Mouse (Mus musculus): ENCODE measurements around the gene Cdh1. TPM values are rescaled to one million over a fixed set of nuclear protein-coding genes. Genes with fewer than 3 reads are reported as not detected.

The Cdh1 gene
- polyA plus RNA-seq, 1 experiment from 2014 or later: 74.0 TPM

DNA sequence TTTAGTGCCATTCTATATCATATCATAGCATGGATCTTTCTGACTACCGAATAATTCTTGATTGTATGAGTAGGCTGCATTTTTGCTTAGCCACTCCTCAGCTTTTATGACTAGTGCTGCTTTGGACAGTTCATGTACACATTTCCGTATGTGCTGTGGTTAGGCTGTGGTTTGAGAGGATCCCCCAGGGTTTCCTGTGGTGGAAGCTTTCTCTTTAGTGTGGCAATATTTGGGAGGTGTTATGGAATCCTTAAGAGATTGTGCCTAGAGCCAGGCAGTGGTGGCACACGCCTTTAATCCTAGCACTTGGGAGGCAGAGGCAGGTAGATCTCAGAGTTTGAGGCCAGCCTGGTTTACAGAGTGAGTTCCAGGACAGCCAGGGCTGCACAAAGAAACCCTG lies 98.2 kb downstream of the Cdh1 start:
- DNase-seq (ENCODE audit: low spot score) (no peak), ATAC-seq (replicated peaks; ENCODE audit: low FRiP score, low read depth) (no peak)
- Histone ChIP-seq H3K4me1 (replicated peaks; ENCODE audit: insufficient read depth, low read length) (no peaks in the 10 kb centered on the region), H3K27me3 (ENCODE audit: insufficient read depth, low read length) (no peaks in the 10 kb centered on the region), H3K36me3 (ENCODE audit: insufficient read depth, low read length) (peaks cover 35% of the 10 kb centered on the region), H3K9ac (ENCODE audit: low read depth, low read length) (no peak overlapping the region), H3K4me2 (ENCODE audit: low read length) (no peak overlapping the region), H3K27ac (no peak overlapping the region), H3K4me3 (replicated peaks; ENCODE audit: low read depth, low read length) (no peak overlapping the region), H3K9me3 (replicated peaks; ENCODE audit: low read length) (no peaks in the 10 kb centered on the region)
- no peak for TF ChIP-seq CTCF (IDR thresholded peaks at IDR 0.05; ENCODE audit: low read depth)
- WGBS: 91% methylated on average over 3 of the region's 3 CpGs

DNA sequence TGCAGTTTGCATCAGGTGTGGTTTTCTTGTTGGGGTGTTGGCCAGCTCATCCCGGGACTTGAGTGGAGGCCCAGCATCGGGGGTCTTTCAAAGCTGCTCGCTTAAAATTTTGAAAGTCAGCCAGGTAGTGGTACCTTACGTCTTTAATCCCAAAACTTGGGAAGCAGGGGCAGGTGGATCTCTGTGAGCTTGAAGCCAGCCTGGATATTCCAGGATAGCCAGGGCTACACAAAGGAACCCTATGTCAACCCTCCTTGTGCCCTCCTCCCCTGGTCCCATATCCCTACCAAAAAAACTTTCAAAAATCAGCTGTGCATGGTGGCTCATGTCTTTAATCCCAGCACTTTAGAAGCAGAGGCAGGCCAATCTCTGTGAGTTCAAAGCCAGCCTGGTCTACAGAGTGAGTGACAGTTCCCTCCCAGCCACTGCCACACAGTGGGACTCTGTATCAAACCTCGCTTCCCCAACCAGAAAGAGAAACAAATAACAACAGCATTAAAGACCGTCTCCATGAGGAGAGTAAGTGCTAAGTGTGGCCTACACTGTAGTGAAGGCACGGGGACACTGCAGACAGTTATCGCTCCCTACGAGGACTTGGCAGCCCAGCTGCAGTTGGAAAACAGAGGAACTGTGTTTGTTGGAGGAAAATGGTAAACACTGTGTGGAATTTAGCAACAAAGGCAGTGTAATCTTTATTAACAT lies 101.2 kb downstream of the Cdh1 start:
- no peak overlapping the region for H3K4me2 ChIP-seq (ENCODE audit: low read length)
- no peaks in the 10 kb centered on the region for H3K9me3 ChIP-seq (replicated peaks; ENCODE audit: low read length)
- whole genome bisulfite sequencing: 74% methylated on average over 9 of the region's 9 CpGs
- H3K36me3 ChIP-seq (ENCODE audit: insufficient read depth, low read length): peaks cover 16% of the 10 kb centered on the region
- ATAC-seq (replicated peaks; ENCODE audit: low FRiP score, low read depth) (no peak), DNase-seq (ENCODE audit: low spot score) (no peak)
- TF ChIP-seq CTCF (IDR thresholded peaks at IDR 0.05; ENCODE audit: low read depth): no peak
- H3K27ac ChIP-seq: peak overlapping the region; percentile 87
- no peaks in the 10 kb centered on the region for H3K27me3 ChIP-seq (ENCODE audit: insufficient read depth, low read length)
- no peaks in the 10 kb centered on the region for H3K4me1 ChIP-seq (replicated peaks; ENCODE audit: insufficient read depth, low read length)
- H3K4me3 ChIP-seq (replicated peaks; ENCODE audit: low read depth, low read length): no peak overlapping the region
- no peak overlapping the region for H3K9ac ChIP-seq (ENCODE audit: low read depth, low read length)

DNA sequence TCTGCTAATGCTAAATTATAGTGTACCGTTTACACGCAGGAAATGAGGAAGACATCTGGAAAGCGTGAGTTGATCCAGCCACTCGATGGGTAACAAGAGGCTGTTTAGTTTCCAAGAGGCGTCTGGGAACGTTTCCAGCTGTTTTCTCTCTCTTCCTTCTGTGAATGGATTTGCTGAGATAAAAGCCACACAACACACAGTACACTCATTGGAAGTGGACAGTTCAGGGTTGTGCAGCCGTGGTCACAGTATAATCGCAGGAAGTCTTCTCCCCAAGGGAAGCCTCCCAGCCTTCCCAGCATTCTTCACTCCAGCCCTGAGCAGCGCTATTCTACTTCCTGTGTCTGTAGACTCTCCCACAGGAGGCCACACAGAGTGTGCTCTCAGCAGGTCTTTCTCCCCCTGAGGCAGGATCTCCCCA lies 101.8 kb downstream of the Cdh1 start:
- DNase-seq (ENCODE audit: low spot score) (peak; percentile 89), ATAC-seq (replicated peaks; ENCODE audit: low FRiP score, low read depth) (peak; percentile 82)
- Histone ChIP-seq H3K27me3 (ENCODE audit: insufficient read depth, low read length) (no peaks in the 10 kb centered on the region), H3K4me3 (replicated peaks; ENCODE audit: low read depth, low read length) (no peak overlapping the region), H3K27ac (peak overlapping the region; percentile 87), H3K4me1 (replicated peaks; ENCODE audit: insufficient read depth, low read length) (no peaks in the 10 kb centered on the region), H3K4me2 (ENCODE audit: low read length) (no peak overlapping the region), H3K36me3 (ENCODE audit: insufficient read depth, low read length) (peaks cover 16% of the 10 kb centered on the region), H3K9me3 (replicated peaks; ENCODE audit: low read length) (no peaks in the 10 kb centered on the region), H3K9ac (ENCODE audit: low read depth, low read length) (no peak overlapping the region)
- TF ChIP-seq CTCF (IDR thresholded peaks at IDR 0.05; ENCODE audit: low read depth): no peak
- 43% methylated on average over 9 of the region's 9 CpGs for WGBS

DNA sequence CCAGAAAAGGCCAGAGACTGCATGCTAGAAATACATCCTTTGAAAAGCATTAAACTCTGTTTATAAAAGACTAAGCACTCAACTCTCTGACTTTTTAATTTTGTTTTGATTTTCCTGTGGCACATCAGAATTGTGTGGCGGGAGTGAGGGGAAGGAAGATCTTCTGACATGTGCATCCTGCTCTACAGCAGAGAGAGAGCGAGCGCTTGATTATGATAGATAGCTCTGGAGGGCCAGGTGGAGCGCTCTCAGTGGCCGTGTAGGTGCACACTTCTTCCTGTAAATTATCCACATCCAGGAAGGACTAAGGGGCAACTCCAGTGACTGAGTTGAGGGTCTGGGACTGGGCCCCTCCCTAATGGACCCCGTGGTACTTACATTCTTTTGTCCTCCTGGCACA lies 103.0 kb downstream of the Cdh1 start:
- WGBS: 64% methylated on average over 6 of the region's 6 CpGs
- ATAC-seq (replicated peaks; ENCODE audit: low FRiP score, low read depth): no peak
- no peak for DNase-seq (ENCODE audit: low spot score)
- no peak overlapping the region for H3K4me2 ChIP-seq (ENCODE audit: low read length)
- no peak overlapping the region for H3K9ac ChIP-seq (ENCODE audit: low read depth, low read length)
- H3K9me3 ChIP-seq (replicated peaks; ENCODE audit: low read length): no peaks in the 10 kb centered on the region
- H3K4me3 ChIP-seq (replicated peaks; ENCODE audit: low read depth, low read length): no peak overlapping the region
- no peak for TF ChIP-seq CTCF (IDR thresholded peaks at IDR 0.05; ENCODE audit: low read depth)
- H3K4me1 ChIP-seq (replicated peaks; ENCODE audit: insufficient read depth, low read length): no peaks in the 10 kb centered on the region
- peaks cover 5% of the 10 kb centered on the region; the same call in 1 of the 2 replicates for H3K36me3 ChIP-seq (ENCODE audit: insufficient read depth, low read length)
- peak overlapping the region; percentile 87; the same call in 1 of the 2 replicates for H3K27ac ChIP-seq
- H3K27me3 ChIP-seq (ENCODE audit: insufficient read depth, low read length): no peaks in the 10 kb centered on the region

DNA sequence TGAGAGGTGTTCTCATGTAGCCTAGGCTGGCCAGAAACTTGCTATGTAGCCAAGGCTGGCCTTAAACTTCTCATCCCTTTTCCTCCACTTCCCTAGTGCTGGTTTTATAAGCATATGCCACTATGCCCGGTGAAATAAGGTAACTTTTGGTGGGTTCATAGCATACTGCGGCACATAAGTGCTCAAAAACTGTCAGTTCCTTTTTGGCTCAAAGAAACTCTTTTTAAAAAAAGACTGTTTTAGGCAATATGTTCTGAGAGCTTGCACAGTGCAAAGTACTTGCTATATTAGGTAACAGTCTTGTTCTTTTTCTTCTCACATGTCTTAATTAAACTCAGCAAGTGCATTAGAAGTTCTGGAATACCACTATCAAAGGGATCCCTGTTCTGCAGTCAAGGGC lies 106.9 kb downstream of the Cdh1 start:
- no peak overlapping the region for H3K27ac ChIP-seq
- H3K4me2 ChIP-seq (ENCODE audit: low read length): no peak overlapping the region
- H3K36me3 ChIP-seq (ENCODE audit: insufficient read depth, low read length): no peaks in the 10 kb centered on the region
- WGBS: 91% methylated on average over 2 of the region's 2 CpGs
- no peaks in the 10 kb centered on the region for H3K9me3 ChIP-seq (replicated peaks; ENCODE audit: low read length)
- TF ChIP-seq CTCF (IDR thresholded peaks at IDR 0.05; ENCODE audit: low read depth): no peak
- no peak overlapping the region for H3K4me3 ChIP-seq (replicated peaks; ENCODE audit: low read depth, low read length)
- H3K9ac ChIP-seq (ENCODE audit: low read depth, low read length): no peak overlapping the region
- no peak for DNase-seq (ENCODE audit: low spot score)
- ATAC-seq (replicated peaks; ENCODE audit: low FRiP score, low read depth): no peak
- no peaks in the 10 kb centered on the region for H3K27me3 ChIP-seq (ENCODE audit: insufficient read depth, low read length)
- no peaks in the 10 kb centered on the region for H3K4me1 ChIP-seq (replicated peaks; ENCODE audit: insufficient read depth, low read length)

DNA sequence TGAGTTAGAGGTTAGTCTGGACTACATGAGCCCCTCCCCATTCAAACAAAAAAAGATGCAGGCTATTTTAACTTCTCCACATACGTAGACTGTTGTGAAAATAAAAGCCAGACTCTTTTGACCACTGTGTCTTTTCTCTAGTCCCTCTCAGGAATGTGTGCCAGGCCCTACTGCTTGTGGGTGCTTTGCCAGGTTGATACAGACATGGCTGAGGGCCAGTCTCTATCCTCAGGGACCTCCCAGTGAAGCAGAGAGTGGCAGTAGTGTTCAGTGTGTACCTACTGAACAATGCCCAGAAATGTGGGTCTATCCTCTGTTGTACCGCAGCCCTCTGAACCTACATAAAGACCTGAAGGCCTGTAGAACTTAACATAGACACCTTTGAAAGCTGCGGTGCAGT lies 109.3 kb downstream of the Cdh1 start:
- TF ChIP-seq CTCF (IDR thresholded peaks at IDR 0.05; ENCODE audit: low read depth): no peak
- Histone ChIP-seq H3K27ac (no peak overlapping the region), H3K4me3 (replicated peaks; ENCODE audit: low read depth, low read length) (no peak overlapping the region), H3K4me1 (replicated peaks; ENCODE audit: insufficient read depth, low read length) (no peaks in the 10 kb centered on the region), H3K4me2 (ENCODE audit: low read length) (no peak overlapping the region), H3K27me3 (ENCODE audit: insufficient read depth, low read length) (no peaks in the 10 kb centered on the region), H3K9ac (ENCODE audit: low read depth, low read length) (no peak overlapping the region), H3K9me3 (replicated peaks; ENCODE audit: low read length) (no peaks in the 10 kb centered on the region), H3K36me3 (ENCODE audit: insufficient read depth, low read length) (no peaks in the 10 kb centered on the region)
- 91% methylated on average over 3 of the region's 3 CpGs for WGBS
- DNase-seq (ENCODE audit: low spot score): no peak
- ATAC-seq (replicated peaks; ENCODE audit: low FRiP score, low read depth): no peak

DNA sequence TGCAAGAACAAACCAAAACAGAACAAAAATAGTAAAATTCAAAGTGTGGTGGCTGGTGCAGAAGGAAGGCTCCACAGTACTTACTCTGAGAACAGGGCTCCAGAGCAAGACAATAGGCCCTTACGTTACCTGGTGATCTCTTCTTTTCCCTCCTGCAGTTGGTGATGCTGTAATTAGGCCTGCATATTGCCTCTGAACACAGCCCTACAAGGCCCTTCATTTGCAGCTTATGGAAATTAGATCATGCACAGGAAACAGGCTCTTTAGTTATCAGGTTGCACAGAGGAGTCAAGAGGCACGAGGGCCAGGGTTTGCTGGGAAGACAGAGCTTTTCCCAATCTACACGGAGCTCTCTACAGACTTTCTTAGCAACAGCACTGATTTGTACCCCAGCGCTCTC lies 111.1 kb downstream of the Cdh1 start:
- H3K4me2 ChIP-seq (ENCODE audit: low read length): no peak overlapping the region
- H3K36me3 ChIP-seq (ENCODE audit: insufficient read depth, low read length): no peaks in the 10 kb centered on the region
- no peaks in the 10 kb centered on the region for H3K9me3 ChIP-seq (replicated peaks; ENCODE audit: low read length)
- H3K27me3 ChIP-seq (ENCODE audit: insufficient read depth, low read length): no peaks in the 10 kb centered on the region
- no peak overlapping the region for H3K4me3 ChIP-seq (replicated peaks; ENCODE audit: low read depth, low read length)
- 66% methylated on average over 4 of the region's 4 CpGs for WGBS
- ATAC-seq (replicated peaks; ENCODE audit: low FRiP score, low read depth) (no peak), DNase-seq (ENCODE audit: low spot score) (no peak)
- H3K4me1 ChIP-seq (replicated peaks; ENCODE audit: insufficient read depth, low read length): no peaks in the 10 kb centered on the region
- H3K27ac ChIP-seq: no peak overlapping the region
- no peak for TF ChIP-seq CTCF (IDR thresholded peaks at IDR 0.05; ENCODE audit: low read depth)
- no peak overlapping the region for H3K9ac ChIP-seq (ENCODE audit: low read depth, low read length)

Data from kidney, postnatal 0 days (tissue).